Mouse (Mus musculus) small intestine, adult 2 months (tissue): ENCODE data around the gene Itga9.

Source experiments
- CTCF ChIP-seq: fragments of 200-500 bp; IDR thresholded peaks from 2 replicates; pipeline ENCODE4 v1.5.1; 2012; ENCODE audit warnings: low read depth, mild to moderate bottlenecking, control low read depth, inconsistent platforms, low read length, moderate library complexity, mixed read lengths; ENCODE audit not compliant: insufficient replicate concordance, insufficient read length; ENCODE audit errors: extremely low read depth
- POLR2A ChIP-seq: fragments of 200-500 bp; IDR thresholded peaks from 2 replicates; pipeline ENCODE4 v1.6.1; 2012; ENCODE audit warnings: low read depth, mild to moderate bottlenecking, control low read depth, inconsistent platforms, low read length, moderate library complexity

DNA sequence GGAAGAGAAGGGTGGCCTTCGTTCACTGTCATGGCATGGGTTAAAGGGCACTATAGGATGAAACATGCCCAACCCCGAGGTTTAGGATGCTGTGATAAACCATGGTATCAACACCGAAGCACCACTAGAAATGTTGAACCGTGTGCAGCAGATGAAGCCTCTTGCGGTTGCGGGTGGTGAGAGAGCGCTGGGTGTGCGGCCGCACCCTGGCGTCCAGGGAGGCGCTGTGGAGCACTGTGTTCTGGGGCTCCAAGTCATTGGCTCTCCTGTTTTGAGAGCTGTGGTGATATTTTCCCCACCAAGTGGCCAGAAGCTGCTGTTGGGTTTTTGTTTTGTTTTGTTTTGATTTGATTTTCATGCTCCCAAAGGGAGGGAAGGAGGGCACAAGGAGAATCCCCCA, 272.1 kb downstream of the Itga9 start:
- TF ChIP-seq POLR2A = no peak
- no peak for TF ChIP-seq CTCF
